Mouse (Mus musculus) left cerebral cortex, adult 11 months (tissue): ENCODE measurements at regions not wholly inside any gene's neighbourhood (a gene's known extent, or its start where the extent isn't known, plus 50 kb on each side); places are given as distances from the start of the nearest gene placed in this dataset.

Experiments
- DNase-seq: peaks from one replicate; pipeline ENCODE4 v3.0.0; 2022; ENCODE audit warnings: low spot score

GRCm38 (mm10) chr7:117260596-117260995 is 120.2 kb upstream of the Xylt1 start:
- no peak for DNase-seq

- no peak for DNase-seq
These were observed 117.7 kb upstream of the Xylt1 start for GRCm38 (mm10) chr7:117263126-117263525.

GRCm38 (mm10) chr7:117264341-117264740 is 116.4 kb upstream of the Xylt1 start:
- no peak for DNase-seq

GRCm38 (mm10) chr7:117268096-117268495 is 112.7 kb upstream of the Xylt1 start:
- no peak for DNase-seq

GRCm38 (mm10) chr7:117269263-117269897 is 111.4 kb upstream of the Xylt1 start:
- no peak for DNase-seq

- DNase-seq = no peak
These were observed 102.3 kb upstream of the Xylt1 start for GRCm38 (mm10) chr7:117278388-117278961.

GRCm38 (mm10) chr7:117282194-117282593 is 98.6 kb upstream of the Xylt1 start:
- DNase-seq = no peak

- DNase-seq = no peak
These were observed 95.6 kb upstream of the Xylt1 start for GRCm38 (mm10) chr7:117285206-117285605.

GRCm38 (mm10) chr7:117285985-117286384 is 94.8 kb upstream of the Xylt1 start:
- DNase-seq = no peak

- DNase-seq = no peak
These were observed 77.1 kb upstream of the Xylt1 start for GRCm38 (mm10) chr7:117303705-117304104.

- no peak for DNase-seq
These were observed 70.1 kb upstream of the Xylt1 start for GRCm38 (mm10) chr7:117310586-117311200.

- DNase-seq = no peak
These were observed 69.5 kb upstream of the Xylt1 start for GRCm38 (mm10) chr7:117311316-117311715.

- no peak for DNase-seq
These were observed 64.5 kb upstream of the Xylt1 start for GRCm38 (mm10) chr7:117316126-117316805.

- peak; percentile 12 for DNase-seq
These were observed 63.4 kb upstream of the Xylt1 start for GRCm38 (mm10) chr7:117317362-117317761.

- DNase-seq = no peak
These were observed 60.2 kb upstream of the Xylt1 start for GRCm38 (mm10) chr7:117320552-117320951.
